ENCODE assay signal across 8 mouse cellular contexts in the genomic region with DNA sequence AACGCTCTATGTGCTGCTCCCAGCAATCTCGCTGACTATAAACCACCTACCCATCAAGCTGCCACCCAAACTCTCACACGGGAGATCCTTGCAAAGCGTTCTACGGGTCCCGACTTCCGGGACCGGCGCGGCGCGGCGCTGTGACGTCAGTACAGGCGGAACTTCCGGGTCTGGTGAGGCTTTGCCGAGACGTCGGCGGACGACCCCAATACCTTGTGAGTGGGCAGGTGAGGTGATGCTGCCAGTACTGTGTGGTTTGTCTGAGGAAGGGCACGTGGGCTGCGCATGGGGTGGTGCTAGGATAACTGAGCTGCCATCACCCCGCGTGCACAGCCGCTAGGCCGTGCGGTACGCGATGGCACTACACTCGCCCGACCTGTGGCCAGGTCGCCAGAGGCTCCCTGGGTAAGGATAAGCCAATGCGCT. TPM values are rescaled to one million over a fixed set of nuclear protein-coding genes. Genes with fewer than 3 reads are reported as not detected.
DNase-seq lines count a peak whose midpoint lies in the region; ATAC-seq lines count a peak whose summit lies in the region.

Gene Ldah, plus strand, starts transcription at position 130 of the 426 bp plus-strand sequence.

- ATAC-seq in inflammation-experienced regulatory T-cells, adult 6 months = peak; percentile 98
- ATAC-seq in megakaryocyte-erythroid progenitor cell, adult 5-6 weeks (replicated peaks; ENCODE audit: low FRiP score, low TSS enrichment, poor library complexity, severe bottlenecking) = peak; percentile 100

- DNase-seq in adipocyte (ENCODE audit: low spot score) = peak; percentile 80
- DNase-seq in embryo, embryonic 10 days (ENCODE audit: low spot score) = peak; percentile 95
- peak; percentile 84 for DNase-seq in gastrocnemius, postnatal 14 days
- DNase-seq in left cerebral cortex, postnatal 10 days (ENCODE audit: extremely low spot score in 1 of 2, low spot score in 2 of 2) = peak; percentile 88 to 93
- peak; percentile 92 for DNase-seq in right cerebral cortex, postnatal 25 days
- peak; percentile 78 to 90 for DNase-seq in urinary bladder, postnatal 4 days (ENCODE audit: low spot score in 2 of 2)

- intact Hi-C loops in gastrocnemius, postnatal 14 days (cut with DNase I; ENCODE audit: low total_unique reads) = no loop called here
- intact Hi-C loops in left cerebral cortex, postnatal 10 days (cut with DNase I) = no loop called here

RNA-seq across cellular contexts. Expression of gene Ldah, which starts in this region (rescaled TPM):
- 10 to 100 TPM in 1 of 2 experiments, 1 to 10 TPM in 1; 9.8 to 10.6 TPM for total RNA-seq in gastrocnemius, postnatal 14 days (2021)
- polyA plus RNA-seq in inflammation-experienced regulatory T-cells, adult 6 months (2017; shearing (Covaris generic)) = 100 to 1,000 TPM; 100 to 119 (median 109) TPM
- 10 to 100 TPM; 37.5 to 43.8 TPM for total RNA-seq in left cerebral cortex, postnatal 10 days (2021)
- 28.1 and 33.6 TPM in 2 replicates for total RNA-seq in megakaryocyte-erythroid progenitor cell, adult 5-6 weeks (2014; fragmentation: Nextera tagmentation)
- total RNA-seq in megakaryocyte-erythroid progenitor cell, adult 5-6 weeks (2017) = 42.0 and 45.6 TPM in 2 replicates

Comparison
In these comparisons a context has a peak if more than half of its experiments do, and no peak if none do; other contexts are left out.
1. Peak in every context shown above with its lines: DNase-seq and ATAC-seq.